Mouse (Mus musculus) embryonic facial prominence, embryonic 10.5 days (tissue): Measurements from ENCODE around the gene Pid1. TPM values are rescaled to one million over a fixed set of nuclear protein-coding genes. Genes with fewer than 3 reads are reported as not detected.
"Not testable (repeated sequence)": the region's sequence is repeated elsewhere in the genome, so short reads cannot be mapped to it uniquely, and the experiment has no call there.

ENCODE experiments used
- DNase-seq: peaks from one replicate; pipeline ENCODE4 v3.0.0-alpha.2; 2017; ENCODE audit warnings: low spot score
- H3K27ac ChIP-seq: fragments of 300-500 bp; sonication (generic); replicated peaks from 2 replicates; pipeline ENCODE4 v1.5.1; 2016; ENCODE audit warnings: mild to moderate bottlenecking
- H3K27me3 ChIP-seq: fragments of 300-500 bp; sonication (generic); replicated peaks from 2 replicates; pipeline ENCODE4 v1.6.1; 2016; ENCODE audit warnings: low read depth, mild to moderate bottlenecking; ENCODE audit not compliant: poor library complexity, severe bottlenecking
- H3K36me3 ChIP-seq: fragments of 300-500 bp; sonication (generic); replicated peaks from 2 replicates; pipeline ENCODE4 v1.6.1; 2016; ENCODE audit warnings: mild to moderate bottlenecking, moderate library complexity
- H3K4me1 ChIP-seq: fragments of 300-500 bp; sonication (generic); 2 replicates; pipeline ENCODE4 v1.6.1; 2016
- H3K4me3 ChIP-seq: fragments of 300-500 bp; sonication (generic); 2 replicates; pipeline ENCODE4 v1.5.1; 2016; ENCODE audit warnings: mild to moderate bottlenecking, moderate library complexity
- H3K9me3 ChIP-seq: fragments of 300-500 bp; sonication (generic); 2 replicates; pipeline ENCODE4 v1.6.1; 2016; ENCODE audit warnings: mild to moderate bottlenecking
- WGBS: fragments of 180-500 bp; shearing (Covaris S2); methylation state at CpG from one replicate; pipeline ENCODE4 v1.1.7; 2016; 5-methylcytosine and 5-hydroxymethylcytosine counted together
- polyA plus RNA-seq: library from polyadenylated mRNA; unstranded; fragments of >200 nt; fragmentation: Nextera tagmentation; extraction: Ambion mirVana; gene quantifications from 2 replicates; pipeline ENCODE4 v1.2.1, GENCODE M21; 2016

The Pid1 gene
- polyA plus RNA-seq, 1 experiment from 2014 or later: 16.5 TPM

- no peak for DNase-seq
- Histone ChIP-seq H3K4me1 (no peaks in the 10 kb centered on the region), H3K36me3 (no peaks in the 10 kb centered on the region), H3K27me3 (no peaks in the 10 kb centered on the region), H3K9me3 (no peaks in the 10 kb centered on the region), H3K27ac (no peak overlapping the region), H3K4me3 (no peak overlapping the region)
- WGBS: 85% methylated on average over 3 of the region's 3 CpGs
These were observed 116.9 kb downstream of the Pid1 start for GRCm38 (mm10) chr1:84247111-84247510.

GRCm38 (mm10) chr1:84241192-84241828, 122.7 kb downstream of the Pid1 start:
- H3K4me1 ChIP-seq: no peaks in the 10 kb centered on the region
- 85% methylated on average over 4 of the region's 4 CpGs for WGBS
- DNase-seq: no peak
- no peaks in the 10 kb centered on the region for H3K27me3 ChIP-seq
- H3K4me3 ChIP-seq: no peak overlapping the region
- no peaks in the 10 kb centered on the region for H3K36me3 ChIP-seq
- no peaks in the 10 kb centered on the region for H3K9me3 ChIP-seq
- H3K27ac ChIP-seq: no peak overlapping the region

- Histone ChIP-seq H3K9me3 (no peaks in the 10 kb centered on the region), H3K27me3 (no peaks in the 10 kb centered on the region), H3K4me3 (no peak overlapping the region), H3K4me1 (no peaks in the 10 kb centered on the region), H3K27ac (no peak overlapping the region), H3K36me3 (no peaks in the 10 kb centered on the region)
- no peak for DNase-seq
- 90% methylated on average over 2 of the region's 2 CpGs for WGBS
These were observed 123.8 kb downstream of the Pid1 start for GRCm38 (mm10) chr1:84240203-84240602.

GRCm38 (mm10) chr1:84230431-84230830, 133.5 kb downstream of the Pid1 start:
- H3K4me3 ChIP-seq: no peak overlapping the region
- H3K4me1 ChIP-seq: no peaks in the 10 kb centered on the region
- no peak overlapping the region for H3K27ac ChIP-seq
- H3K9me3 ChIP-seq: no peaks in the 10 kb centered on the region
- 87% methylated on average over 2 of the region's 2 CpGs for WGBS
- H3K27me3 ChIP-seq: no peaks in the 10 kb centered on the region
- H3K36me3 ChIP-seq: no peaks in the 10 kb centered on the region
- no peak for DNase-seq

- Histone ChIP-seq H3K27ac (no peak overlapping the region), H3K4me1 (no peaks in the 10 kb centered on the region), H3K4me3 (no peak overlapping the region), H3K36me3 (no peaks in the 10 kb centered on the region), H3K9me3 (no peaks in the 10 kb centered on the region), H3K27me3 (no peaks in the 10 kb centered on the region)
- DNase-seq: no peak
- WGBS: 87% methylated on average over 7 of the region's 7 CpGs
These were observed 138.4 kb downstream of the Pid1 start for GRCm38 (mm10) chr1:84225626-84226025.

- Histone ChIP-seq H3K36me3 (no peaks in the 10 kb centered on the region), H3K27ac (no peak overlapping the region), H3K4me1 (peaks cover 10% of the 10 kb centered on the region; the same call in 1 of the 2 replicates), H3K4me3 (no peak overlapping the region), H3K27me3 (no peaks in the 10 kb centered on the region), H3K9me3 (no peaks in the 10 kb centered on the region)
- no peak for DNase-seq
- 84% methylated on average over 1 of the region's 1 CpGs for WGBS
These were observed 141.9 kb downstream of the Pid1 start for GRCm38 (mm10) chr1:84222051-84222450.

- no peak overlapping the region for H3K27ac ChIP-seq
- H3K27me3 ChIP-seq: no peaks in the 10 kb centered on the region
- H3K9me3 ChIP-seq: no peaks in the 10 kb centered on the region
- H3K4me3 ChIP-seq: no peak overlapping the region
- no peaks in the 10 kb centered on the region for H3K36me3 ChIP-seq
- WGBS: 57% methylated on average over 7 of the region's 7 CpGs
- peaks cover 10% of the 10 kb centered on the region; the same call in 1 of the 2 replicates for H3K4me1 ChIP-seq
- DNase-seq: peak; percentile 12
These were observed 145.4 kb downstream of the Pid1 start for GRCm38 (mm10) chr1:84218605-84219004.

GRCm38 (mm10) chr1:84217777-84218176, 146.2 kb downstream of the Pid1 start:
- Histone ChIP-seq H3K27me3 (no peaks in the 10 kb centered on the region), H3K4me1 (peaks cover 10% of the 10 kb centered on the region; the same call in 1 of the 2 replicates), H3K4me3 (no peak overlapping the region), H3K27ac (no peak overlapping the region), H3K9me3 (no peaks in the 10 kb centered on the region), H3K36me3 (no peaks in the 10 kb centered on the region)
- 20% methylated on average over 2 of the region's 2 CpGs for WGBS
- DNase-seq: no peak

GRCm38 (mm10) chr1:84211507-84211906, 152.5 kb downstream of the Pid1 start:
- no peaks in the 10 kb centered on the region for H3K4me1 ChIP-seq
- DNase-seq: no peak
- H3K4me3 ChIP-seq: no peak overlapping the region
- no peaks in the 10 kb centered on the region for H3K27me3 ChIP-seq
- H3K36me3 ChIP-seq: no peaks in the 10 kb centered on the region
- WGBS: 58% methylated on average over 9 of the region's 9 CpGs
- no peaks in the 10 kb centered on the region for H3K9me3 ChIP-seq
- H3K27ac ChIP-seq: no peak overlapping the region

- not testable (repeated sequence) for DNase-seq, H3K4me3 ChIP-seq, H3K27me3 ChIP-seq, H3K36me3 ChIP-seq, H3K27ac ChIP-seq, H3K4me1 ChIP-seq, H3K9me3 ChIP-seq
- WGBS: 96% methylated on average over 3 of the region's 3 CpGs
These were observed 158.2 kb downstream of the Pid1 start for GRCm38 (mm10) chr1:84205746-84206145.

- 91% methylated on average over 4 of the region's 4 CpGs for WGBS
- no peaks in the 10 kb centered on the region for H3K27me3 ChIP-seq
- H3K9me3 ChIP-seq: no peaks in the 10 kb centered on the region
- no peaks in the 10 kb centered on the region for H3K36me3 ChIP-seq
- no peaks in the 10 kb centered on the region for H3K4me1 ChIP-seq
- H3K27ac ChIP-seq: no peak overlapping the region
- DNase-seq: no peak
- no peak overlapping the region for H3K4me3 ChIP-seq
These were observed 160.5 kb downstream of the Pid1 start for GRCm38 (mm10) chr1:84203494-84203893.

GRCm38 (mm10) chr1:84199890-84200289, 164.1 kb downstream of the Pid1 start:
- no peak overlapping the region for H3K4me3 ChIP-seq
- H3K36me3 ChIP-seq: no peaks in the 10 kb centered on the region
- no peak overlapping the region for H3K27ac ChIP-seq
- 53% methylated on average over 2 of the region's 2 CpGs for WGBS
- DNase-seq: no peak
- no peaks in the 10 kb centered on the region for H3K9me3 ChIP-seq
- no peaks in the 10 kb centered on the region for H3K4me1 ChIP-seq
- no peaks in the 10 kb centered on the region for H3K27me3 ChIP-seq

- Histone ChIP-seq H3K36me3 (no peaks in the 10 kb centered on the region), H3K4me3 (no peak overlapping the region), H3K27me3 (no peaks in the 10 kb centered on the region), H3K4me1 (no peaks in the 10 kb centered on the region), H3K9me3 (no peaks in the 10 kb centered on the region), H3K27ac (no peak overlapping the region)
- 87% methylated on average over 2 of the region's 2 CpGs for WGBS
- DNase-seq: no peak
These were observed 165.1 kb downstream of the Pid1 start for GRCm38 (mm10) chr1:84198887-84199286.
